In the genomic region with DNA sequence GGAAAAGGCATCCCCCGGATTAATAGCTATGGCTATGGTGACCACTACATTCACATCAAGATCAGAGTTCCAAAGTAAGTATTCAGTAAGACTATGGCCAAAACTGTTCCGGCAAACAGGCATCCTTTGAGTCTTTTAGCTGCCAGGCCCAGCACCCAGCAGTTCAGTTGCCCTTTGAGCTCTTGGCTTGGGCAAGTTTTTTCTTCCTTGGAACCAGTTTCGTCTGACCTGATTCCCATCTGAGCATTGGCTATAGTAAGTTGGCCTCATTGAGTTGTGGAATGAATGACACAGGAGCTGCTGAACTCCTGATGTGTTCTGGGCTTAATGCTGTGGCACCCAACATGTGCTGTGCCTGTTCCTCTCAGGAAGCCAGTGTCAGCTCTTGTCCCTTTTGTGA, we compare ENCODE assay signal across 24 mouse cellular contexts. TPM values are rescaled to one million over a fixed set of nuclear protein-coding genes. Genes with fewer than 3 reads are reported as not detected.
DNase-seq lines count a peak whose midpoint lies in the region; ATAC-seq and TF ChIP-seq lines count a peak whose summit lies in the region.
"Had no signal": no experiment of that assay in that cellular context is flagged by ENCODE, and none has a peak within 500 bp of the region (broad histone marks: within the 10 kb centered on the region; RNA-seq: fewer than 3 reads in every experiment).

No protein-coding gene starts in this region.

- WGBS in kidney, adult 2 months, result 64% methylated on average over 3 of the region's 3 CpGs
- WGBS in kidney, embryonic 16.5 days, result 93% methylated on average over 3 of the region's 3 CpGs
- WGBS in liver, adult 2 months, result 26% methylated on average over 3 of the region's 3 CpGs
- 87% methylated on average over 3 of the region's 3 CpGs for WGBS in cerebellum, adult 2 months

- H3K79me2 ChIP-seq in liver, adult 2 months (ENCODE audit: control insufficient read depth, insufficient read depth, low read length), result no peaks in the 10 kb centered on the region

- H3K4me3 ChIP-seq in kidney, adult 2 months (ENCODE audit: insufficient read depth, low read depth, low read length), result no peak overlapping the region
- no peak overlapping the region for H3K4me3 ChIP-seq in kidney, embryonic 16.5 days (ENCODE audit: low read length)
- no peak overlapping the region for H3K4me3 ChIP-seq in liver, adult 2 months (ENCODE audit: insufficient read depth, low read depth, low read length)
- no peak overlapping the region for H3K4me3 ChIP-seq in cerebellum, adult 2 months (replicated peaks; ENCODE audit: insufficient read depth, low read depth, low read length)
- H3K4me3 ChIP-seq: forebrain, embryonic 10.5 days; forebrain, embryonic 13.5 days; hindbrain, embryonic 10.5 days; hindbrain, embryonic 13.5 days had no signal

- H3K4me2 ChIP-seq in kidney, embryonic 16.5 days (replicated peaks; ENCODE audit: low read depth, low read length), result no peak overlapping the region
- H3K4me2 ChIP-seq: forebrain, embryonic 13.5 days; heart, embryonic 11.5 days; hindbrain, embryonic 13.5 days had no signal

- H3K27ac ChIP-seq in kidney, adult 2 months (ENCODE audit: insufficient read depth, low read depth, low read length), result no peak overlapping the region
- no peak overlapping the region for H3K27ac ChIP-seq in kidney, embryonic 16.5 days (ENCODE audit: low read length)
- peak overlapping the region; percentile 92 for H3K27ac ChIP-seq in liver, adult 2 months (replicated peaks; ENCODE audit: insufficient read depth, low read depth, low read length)
- H3K27ac ChIP-seq in cerebellum, adult 2 months (ENCODE audit: insufficient read depth, low read length), result no peak overlapping the region
- H3K27ac ChIP-seq: forebrain, embryonic 10.5 days; forebrain, embryonic 13.5 days; hindbrain, embryonic 10.5 days; hindbrain, embryonic 13.5 days had no signal

- TF ChIP-seq POLR2A in kidney, adult 2 months (IDR thresholded peaks at IDR 0.05; ENCODE audit: low read depth, low read length), result no peak
- no peak for TF ChIP-seq POLR2A in liver, adult 2 months (IDR thresholded peaks at IDR 0.05; ENCODE audit: extremely low read depth, insufficient read depth, low read length)
- TF ChIP-seq POLR2A in cerebellum, adult 2 months (IDR thresholded peaks at IDR 0.05; ENCODE audit: borderline replicate concordance, insufficient read depth, low read length), result no peak

- peaks cover 13% of the 10 kb centered on the region for H3K36me3 ChIP-seq in kidney, adult 2 months (ENCODE audit: control insufficient read depth, insufficient read depth, low read length)
- H3K36me3 ChIP-seq in kidney, embryonic 16.5 days (ENCODE audit: insufficient read depth, low read length), result peaks cover 82% of the 10 kb centered on the region
- H3K36me3 ChIP-seq in liver, adult 2 months (ENCODE audit: control insufficient read depth, insufficient read depth, low read length), result peaks cover 61% of the 10 kb centered on the region

- DNase-seq in kidney, adult 2 months, result peak; percentile 80
- DNase-seq in liver, adult 2 months (ENCODE audit: extremely low read depth, low read depth, low spot score), result peak; percentile 99
- DNase-seq in liver, result no peak
- peak; percentile 33 for DNase-seq in kidney, postnatal 14 days
- peak; percentile 54 to 64 for DNase-seq in kidney, postnatal 36 days
- DNase-seq in lung, postnatal 10 days, result no peak
- DNase-seq in cerebellum, adult 2 months, result no peak
- DNase-seq: adrenal gland, adult 8-10 months; adrenal gland, postnatal 25 days; cerebellum, adult 11-12 months; cerebellum, adult 9-10 months; cerebellum, postnatal 14 days; gastrocnemius, postnatal 10 days; heart, adult 11 months; heart, postnatal 36 days had no signal

- TF ChIP-seq CTCF in kidney, adult 2 months (conservative IDR thresholded peaks at IDR 0.05; ENCODE audit: insufficient read depth, insufficient read length, low read depth, low read length), result no peak
- TF ChIP-seq CTCF in liver, adult 2 months (IDR thresholded peaks at IDR 0.05; ENCODE audit: low read depth, low read length), result no peak
- no peak for TF ChIP-seq CTCF in cerebellum, adult 2 months (IDR thresholded peaks at IDR 0.05; ENCODE audit: borderline replicate concordance, insufficient read depth, low read depth, low read length)

- no peak overlapping the region for H3K9ac ChIP-seq in kidney, embryonic 16.5 days (replicated peaks; ENCODE audit: low read length)
- H3K9ac ChIP-seq in liver, adult 2 months (ENCODE audit: low read depth, low read length), result peak overlapping the region; percentile 38
- H3K9ac ChIP-seq: forebrain, embryonic 13.5 days; hindbrain, embryonic 13.5 days had no signal

- no peaks in the 10 kb centered on the region for H3K27me3 ChIP-seq in kidney, adult 2 months (replicated peaks; ENCODE audit: control insufficient read depth, insufficient read depth, low read length)
- no peaks in the 10 kb centered on the region for H3K27me3 ChIP-seq in kidney, embryonic 16.5 days (ENCODE audit: insufficient read depth, low read length)
- H3K27me3 ChIP-seq in liver, adult 2 months (ENCODE audit: control insufficient read depth, insufficient read depth, low read length), result no peaks in the 10 kb centered on the region
- H3K27me3 ChIP-seq in cerebellum, adult 2 months (ENCODE audit: control insufficient read depth, insufficient read depth, low read length), result no peaks in the 10 kb centered on the region
- H3K27me3 ChIP-seq: forebrain, embryonic 13.5 days; hindbrain, embryonic 13.5 days had no signal

- ATAC-seq in kidney, embryonic 16.5 days (ENCODE audit: low FRiP score, low TSS enrichment), result no peak
- ATAC-seq: activated CD4-positive, CD25-positive, alpha-beta regulatory T cell, adult 4 months; CD4-positive, CD25-positive, alpha-beta regulatory T cell, adult 4 months; forebrain, embryonic 13.5 days; forebrain, embryonic 16.5 days had no signal

- H3K4me1 ChIP-seq in kidney, adult 2 months (ENCODE audit: control insufficient read depth, insufficient read depth, low read length), result peaks cover 3% of the 10 kb centered on the region; the same call in 1 of the 2 replicates
- no peaks in the 10 kb centered on the region for H3K4me1 ChIP-seq in kidney, embryonic 16.5 days (ENCODE audit: insufficient read depth, low read length)
- H3K4me1 ChIP-seq in liver, adult 2 months (ENCODE audit: control insufficient read depth, insufficient read depth, low read length), result peaks cover 19% of the 10 kb centered on the region
- H3K4me1 ChIP-seq in cerebellum, adult 2 months (ENCODE audit: control insufficient read depth, insufficient read depth, low read length), result no peaks in the 10 kb centered on the region
- H3K4me1 ChIP-seq: forebrain, embryonic 10.5 days; forebrain, embryonic 13.5 days; hindbrain, embryonic 10.5 days; hindbrain, embryonic 13.5 days had no signal

- no peaks in the 10 kb centered on the region for H3K9me3 ChIP-seq in kidney, embryonic 16.5 days (ENCODE audit: low read length)
- H3K9me3 ChIP-seq: forebrain, embryonic 10.5 days; forebrain, embryonic 13.5 days; hindbrain, embryonic 10.5 days; hindbrain, embryonic 13.5 days had no signal

RNA-seq across cellular contexts. Expression of gene Nmral1, which starts 17.9 kb away (rescaled TPM):
- 5.7 and 6.6 TPM in 2 replicates for polyA plus RNA-seq in kidney, adult 2 months (2012; rRNA removed)
- polyA plus RNA-seq in kidney, embryonic 16.5 days (2015; fragmentation: Nextera tagmentation; extraction: Ambion mirVana), result 96.7 and 100 TPM in 2 replicates
- 10.0 and 11.2 TPM in 2 replicates for total RNA-seq in liver, adult 2 months (2014; rRNA removed)
- polyA plus RNA-seq in liver, adult 2 months (2012; rRNA removed), result 4.8 and 7.8 TPM in 2 replicates
- 33.0 and 36.9 TPM in 2 replicates for polyA plus RNA-seq in cerebellum, adult 2 months (2012; rRNA removed)

RNA-seq across cellular contexts. Expression of gene Coro7, which starts 21.6 kb away (rescaled TPM):
- 43.1 and 54.5 TPM in 2 replicates for polyA plus RNA-seq in kidney, adult 2 months (2012; rRNA removed)
- 21.4 and 24.0 TPM in 2 replicates for polyA plus RNA-seq in kidney, embryonic 16.5 days (2015; fragmentation: Nextera tagmentation; extraction: Ambion mirVana)
- total RNA-seq in liver, adult 2 months (2014; rRNA removed), result 6.1 and 8.5 TPM in 2 replicates
- polyA plus RNA-seq in liver, adult 2 months (2012; rRNA removed), result 17.3 and 22.7 TPM in 2 replicates
- polyA plus RNA-seq in cerebellum, adult 2 months (2012; rRNA removed), result 85.9 and 86.1 TPM in 2 replicates

RNA-seq across cellular contexts. Expression of gene Hmox2, which starts 24.9 kb away (rescaled TPM):
- polyA plus RNA-seq in kidney, adult 2 months (2012; rRNA removed), result 57.2 and 70.7 TPM in 2 replicates
- polyA plus RNA-seq in kidney, embryonic 16.5 days (2015; fragmentation: Nextera tagmentation; extraction: Ambion mirVana), result 117 and 120 TPM in 2 replicates
- 40.7 and 52.9 TPM in 2 replicates for total RNA-seq in liver, adult 2 months (2014; rRNA removed)
- polyA plus RNA-seq in liver, adult 2 months (2012; rRNA removed), result 25.4 and 28.3 TPM in 2 replicates
- 127 and 135 TPM in 2 replicates for polyA plus RNA-seq in cerebellum, adult 2 months (2012; rRNA removed)

Comparison
In these comparisons a context has a peak if more than half of its experiments do, and no peak if none do; other contexts are left out.
1. DNase-seq: peak in kidney, adult 2 months (single experiment), liver, adult 2 months (single experiment), kidney, postnatal 14 days (single experiment) and kidney, postnatal 36 days (2 of 2); none in liver (single experiment), lung, postnatal 10 days (single experiment) and cerebellum, adult 2 months (0 of 2).